Mouse (Mus musculus): Measurements from ENCODE around the gene Rgs21. TPM values are rescaled to one million over a fixed set of nuclear protein-coding genes. Genes with fewer than 3 reads are reported as not detected.

Rgs21 gene
- polyA plus RNA-seq (2012; rRNA removed), result not detected in 2 replicates
- not detected in 2 replicates for polyA plus RNA-seq (2014; fragmentation: Nextera tagmentation; extraction: Ambion mirVana)

DNA sequence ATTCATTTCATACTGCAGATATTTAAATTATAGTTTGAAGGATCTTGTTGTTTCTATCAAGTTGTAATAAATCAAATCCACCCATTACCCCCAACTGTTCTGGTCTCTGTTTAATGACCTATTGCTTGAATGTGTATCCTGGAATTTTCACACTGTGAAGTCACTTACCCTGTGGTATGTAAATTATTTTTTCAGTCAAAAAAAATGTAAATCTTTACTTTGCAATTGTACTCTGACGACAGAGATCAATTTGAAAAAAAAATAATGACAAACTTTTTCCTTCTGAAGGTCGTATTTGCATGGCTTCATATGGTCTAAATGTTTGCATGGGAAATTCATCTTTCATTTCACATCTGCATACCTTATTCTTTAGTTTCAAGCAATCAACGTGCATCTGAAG lies at the start of gene Rgs21:
Rgs21 (minus strand) TSS at position 101 of the 400 bp plus-strand sequence.
- TF ChIP-seq POLR2A (IDR thresholded peaks at IDR 0.05; ENCODE audit: borderline replicate concordance, extremely low read depth, insufficient read depth, insufficient read length), result no peak
- Histone ChIP-seq H3K4me2 (replicated peaks; ENCODE audit: low read depth, low read length, severe bottlenecking) (no peak within 1 kb of the TSS), H3K27ac (replicated peaks; ENCODE audit: low read depth, low read length) (no peak within 1 kb of the TSS), H3K9ac (ENCODE audit: low read depth, low read length, severe bottlenecking) (no peak within 1 kb of the TSS), H3K36me3 (ENCODE audit: control insufficient read depth, insufficient read depth, low read length) (no peaks in the 10 kb centered on the region), H3K9me3 (ENCODE audit: control insufficient read depth, low read length) (no peaks in the 10 kb centered on the region), H3K4me1 (ENCODE audit: control insufficient read depth, insufficient read depth, low read length) (no peaks in the 10 kb centered on the region), H3K4me3 (replicated peaks; ENCODE audit: low read length) (no peak within 1 kb of the TSS), H3K27me3 (ENCODE audit: control insufficient read depth, insufficient read depth, low read length) (no peaks in the 10 kb centered on the region)
- WGBS, result 64% methylated on average over 3 of the region's 3 CpGs
- no peak for ATAC-seq (ENCODE audit: low FRiP score, low read depth)
- no peak for DNase-seq (ENCODE audit: low spot score)

- no peaks in the 10 kb centered on the region for H3K27me3 ChIP-seq (ENCODE audit: control insufficient read depth, insufficient read depth, low read length)
- no peak overlapping the region for H3K27ac ChIP-seq (replicated peaks; ENCODE audit: low read depth, low read length)
- no peak overlapping the region for H3K4me2 ChIP-seq (replicated peaks; ENCODE audit: low read depth, low read length, severe bottlenecking)
- no peaks in the 10 kb centered on the region for H3K4me1 ChIP-seq (ENCODE audit: control insufficient read depth, insufficient read depth, low read length)
- no peak for TF ChIP-seq POLR2A (IDR thresholded peaks at IDR 0.05; ENCODE audit: borderline replicate concordance, extremely low read depth, insufficient read depth, insufficient read length)
- no peak for DNase-seq (ENCODE audit: low spot score)
- no peaks in the 10 kb centered on the region for H3K36me3 ChIP-seq (ENCODE audit: control insufficient read depth, insufficient read depth, low read length)
- no peak for ATAC-seq (ENCODE audit: low FRiP score, low read depth)
- no peak overlapping the region for H3K9ac ChIP-seq (ENCODE audit: low read depth, low read length, severe bottlenecking)
- no peak overlapping the region for H3K4me3 ChIP-seq (replicated peaks; ENCODE audit: low read length)
- no peaks in the 10 kb centered on the region for H3K9me3 ChIP-seq (ENCODE audit: control insufficient read depth, low read length)
- WGBS, result 95% methylated on average over 1 of the region's 1 CpGs
Observed at GRCm38 (mm10) chr1:144604071-144604470, 36.6 kb upstream of the Rgs21 start.

GRCm38 (mm10) chr1:144602987-144603386 lies 35.5 kb upstream of the Rgs21 start:
- ATAC-seq (ENCODE audit: low FRiP score, low read depth), result no peak
- no peak for TF ChIP-seq POLR2A (IDR thresholded peaks at IDR 0.05; ENCODE audit: borderline replicate concordance, extremely low read depth, insufficient read depth, insufficient read length)

GRCm38 (mm10) chr1:144579321-144579720 lies 11.9 kb upstream of the Rgs21 start:
- H3K27me3 ChIP-seq (ENCODE audit: control insufficient read depth, insufficient read depth, low read length), result no peaks in the 10 kb centered on the region
- ATAC-seq (ENCODE audit: low FRiP score, low read depth) (no peak), DNase-seq (ENCODE audit: low spot score) (no peak)
- no peak overlapping the region for H3K27ac ChIP-seq (replicated peaks; ENCODE audit: low read depth, low read length)
- no peak overlapping the region for H3K4me2 ChIP-seq (replicated peaks; ENCODE audit: low read depth, low read length, severe bottlenecking)
- no peak for TF ChIP-seq POLR2A (IDR thresholded peaks at IDR 0.05; ENCODE audit: borderline replicate concordance, extremely low read depth, insufficient read depth, insufficient read length)
- no peaks in the 10 kb centered on the region for H3K9me3 ChIP-seq (ENCODE audit: control insufficient read depth, low read length)
- H3K36me3 ChIP-seq (ENCODE audit: control insufficient read depth, insufficient read depth, low read length), result no peaks in the 10 kb centered on the region
- H3K4me1 ChIP-seq (ENCODE audit: control insufficient read depth, insufficient read depth, low read length), result no peaks in the 10 kb centered on the region
- no peak overlapping the region for H3K4me3 ChIP-seq (replicated peaks; ENCODE audit: low read length)
- H3K9ac ChIP-seq (ENCODE audit: low read depth, low read length, severe bottlenecking), result no peak overlapping the region
- WGBS, result 73% methylated on average over 1 of the region's 1 CpGs

More at GRCm38 (mm10) chr1:144602987-144603386, 35.5 kb upstream of the Rgs21 start:
- H3K4me2 ChIP-seq (replicated peaks; ENCODE audit: low read depth, low read length, severe bottlenecking), result no peak overlapping the region
- no peaks in the 10 kb centered on the region for H3K36me3 ChIP-seq (ENCODE audit: control insufficient read depth, insufficient read depth, low read length)
- H3K27me3 ChIP-seq (ENCODE audit: control insufficient read depth, insufficient read depth, low read length), result no peaks in the 10 kb centered on the region
- 68% methylated on average over 2 of the region's 2 CpGs for WGBS
- no peaks in the 10 kb centered on the region for H3K4me1 ChIP-seq (ENCODE audit: control insufficient read depth, insufficient read depth, low read length)
- peak; percentile 60 for DNase-seq (ENCODE audit: low spot score)
- H3K9ac ChIP-seq (ENCODE audit: low read depth, low read length, severe bottlenecking), result no peak overlapping the region
- H3K4me3 ChIP-seq (replicated peaks; ENCODE audit: low read length), result no peak overlapping the region
- no peak overlapping the region for H3K27ac ChIP-seq (replicated peaks; ENCODE audit: low read depth, low read length)
- H3K9me3 ChIP-seq (ENCODE audit: control insufficient read depth, low read length), result no peaks in the 10 kb centered on the region

DNA sequence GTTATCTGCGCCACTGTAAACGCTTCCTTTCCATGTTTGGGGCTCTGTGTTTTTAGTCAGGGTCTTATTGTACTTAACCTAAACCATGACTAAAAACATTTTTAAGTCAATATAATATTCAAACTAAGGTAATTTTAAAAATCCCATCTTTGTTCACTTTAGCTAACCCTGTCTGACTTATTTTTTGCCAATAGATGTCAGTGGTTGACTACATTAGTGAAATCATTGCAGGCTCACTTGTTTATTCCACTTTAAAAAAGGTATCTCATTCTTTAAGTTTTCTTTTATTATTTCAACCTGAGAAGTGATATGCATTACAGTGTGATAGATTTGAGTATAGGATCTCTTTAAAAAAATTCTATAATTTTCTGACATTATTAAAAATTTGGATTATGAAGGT lies 5.5 kb upstream of the Rgs21 start:
- Histone ChIP-seq H3K27ac (replicated peaks; ENCODE audit: low read depth, low read length) (no peak overlapping the region), H3K4me1 (ENCODE audit: control insufficient read depth, insufficient read depth, low read length) (no peaks in the 10 kb centered on the region), H3K4me3 (replicated peaks; ENCODE audit: low read length) (no peak overlapping the region), H3K36me3 (ENCODE audit: control insufficient read depth, insufficient read depth, low read length) (no peaks in the 10 kb centered on the region), H3K9ac (ENCODE audit: low read depth, low read length, severe bottlenecking) (no peak overlapping the region), H3K9me3 (ENCODE audit: control insufficient read depth, low read length) (no peaks in the 10 kb centered on the region), H3K27me3 (ENCODE audit: control insufficient read depth, insufficient read depth, low read length) (no peaks in the 10 kb centered on the region), H3K4me2 (replicated peaks; ENCODE audit: low read depth, low read length, severe bottlenecking) (no peak overlapping the region)
- ATAC-seq (ENCODE audit: low FRiP score, low read depth) (no peak), DNase-seq (ENCODE audit: low spot score) (no peak)
- 93% methylated on average over 2 of the region's 2 CpGs for WGBS
- no peak for TF ChIP-seq POLR2A (IDR thresholded peaks at IDR 0.05; ENCODE audit: borderline replicate concordance, extremely low read depth, insufficient read depth, insufficient read length)

DNA sequence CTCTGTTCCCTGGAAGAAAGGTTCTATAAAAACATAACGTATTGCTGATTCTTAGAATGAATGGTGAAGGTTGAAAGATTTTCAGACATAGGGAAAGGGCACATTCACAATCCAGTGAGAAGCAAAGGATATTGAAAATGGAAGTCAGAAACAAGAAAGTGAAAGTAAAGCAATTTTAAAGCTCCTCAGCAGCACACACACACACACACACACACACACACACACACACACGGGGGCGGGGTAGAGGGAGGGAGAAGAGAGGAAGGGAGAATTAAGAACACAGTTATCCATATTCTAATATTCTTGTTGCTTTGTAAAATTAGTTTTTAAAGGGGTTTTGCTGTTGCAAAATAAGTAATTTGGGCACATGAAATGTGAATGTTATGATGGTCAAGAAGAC lies 2.4 kb upstream of the Rgs21 start:
- no peak overlapping the region for H3K4me2 ChIP-seq (replicated peaks; ENCODE audit: low read depth, low read length, severe bottlenecking)
- DNase-seq (ENCODE audit: low spot score) (no peak), ATAC-seq (ENCODE audit: low FRiP score, low read depth) (no peak)
- no peak for TF ChIP-seq POLR2A (IDR thresholded peaks at IDR 0.05; ENCODE audit: borderline replicate concordance, extremely low read depth, insufficient read depth, insufficient read length)
- no peaks in the 10 kb centered on the region for H3K36me3 ChIP-seq (ENCODE audit: control insufficient read depth, insufficient read depth, low read length)
- no peak overlapping the region for H3K27ac ChIP-seq (replicated peaks; ENCODE audit: low read depth, low read length)
- H3K9ac ChIP-seq (ENCODE audit: low read depth, low read length, severe bottlenecking), result no peak overlapping the region
- no peak overlapping the region for H3K4me3 ChIP-seq (replicated peaks; ENCODE audit: low read length)
- H3K27me3 ChIP-seq (ENCODE audit: control insufficient read depth, insufficient read depth, low read length), result no peaks in the 10 kb centered on the region
- no peaks in the 10 kb centered on the region for H3K9me3 ChIP-seq (ENCODE audit: control insufficient read depth, low read length)
- 65% methylated on average over 3 of the region's 3 CpGs for WGBS
- H3K4me1 ChIP-seq (ENCODE audit: control insufficient read depth, insufficient read depth, low read length), result no peaks in the 10 kb centered on the region

All from limb, embryonic 14.5 days (tissue).